Mouse (Mus musculus) lung, postnatal 0 days (tissue): ENCODE measurements at regions not wholly inside any gene's neighbourhood (a gene's known extent, or its start where the extent isn't known, plus 50 kb on each side); places are given as distances from the start of the nearest gene placed in this dataset.

ENCODE experiments used
- ATAC-seq: fragments of 200-750 bp; cut with Nextera tagmentation; 2 replicates; pipeline ENCODE4 v1.8.0; 2017; ENCODE audit warnings: moderate library complexity
- DNase-seq: peaks from one replicate; pipeline ENCODE4 v3.0.0-alpha.2; 2016; ENCODE audit warnings: low spot score
- H3K27ac ChIP-seq: fragments of 300-500 bp; sonication (generic); 2 replicates; pipeline ENCODE4 v1.5.1; 2014; ENCODE audit warnings: antibody characterized with exemption, mild to moderate bottlenecking, low read length, mixed read lengths
- H3K27me3 ChIP-seq: fragments of 300-500 bp; sonication (generic); replicated peaks from 2 replicates; pipeline ENCODE4 v1.6.1; 2014; ENCODE audit warnings: low read length, mixed read lengths; ENCODE audit not compliant: insufficient read depth
- H3K36me3 ChIP-seq: fragments of 300-500 bp; sonication (generic); 2 replicates; pipeline ENCODE4 v1.6.1; 2014; ENCODE audit warnings: low read length, mixed read lengths; ENCODE audit not compliant: insufficient read depth
- H3K4me1 ChIP-seq: fragments of 300-500 bp; sonication (generic); 2 replicates; pipeline ENCODE4 v1.6.1; 2014; ENCODE audit warnings: antibody characterized with exemption, low read depth, low read length, mixed read lengths; ENCODE audit not compliant: insufficient read depth
- H3K4me2 ChIP-seq: fragments of 300-500 bp; sonication (generic); replicated peaks from 2 replicates; pipeline ENCODE4 v1.6.1; 2014; ENCODE audit warnings: low read depth, mild to moderate bottlenecking, low read length, moderate library complexity, mixed read lengths
- H3K4me3 ChIP-seq: fragments of 300-500 bp; sonication (generic); 2 replicates; pipeline ENCODE4 v1.5.1; 2014; ENCODE audit warnings: low read depth, low read length
- H3K9ac ChIP-seq: fragments of 300-500 bp; sonication (generic); replicated peaks from 2 replicates; pipeline ENCODE4 v1.6.1; 2014; ENCODE audit warnings: low read depth, mild to moderate bottlenecking
- H3K9me3 ChIP-seq: fragments of 300-500 bp; sonication (generic); 2 replicates; pipeline ENCODE4 v1.6.1; 2016; ENCODE audit warnings: low read length, mixed read lengths
- CTCF ChIP-seq: IDR thresholded peaks from 2 replicates; pipeline ENCODE4 v1.5.1; 2016; ENCODE audit warnings: antibody characterized with exemption, mild to moderate bottlenecking
- EP300 ChIP-seq: IDR thresholded peaks from 2 replicates; pipeline ENCODE4 v1.6.1; 2016; ENCODE audit warnings: antibody characterized with exemption, mild to moderate bottlenecking, control low read depth
- WGBS: fragments of 180-500 bp; shearing (Covaris S2); extraction: QIAGEN DNeasy Blood & Tissue Kit; methylation state at CpG from one replicate; pipeline ENCODE4 v1.1.7; 2014; 5-methylcytosine and 5-hydroxymethylcytosine counted together

GRCm38 (mm10) chr16:31592014-31592871, 71.0 kb upstream of the Dlg1 start:
- no peaks in the 10 kb centered on the region for H3K9me3 ChIP-seq
- ATAC-seq (peak; percentile 91), DNase-seq (peak; percentile 97)
- no peak overlapping the region for H3K4me3 ChIP-seq
- peak overlapping the region; percentile 79 for H3K27ac ChIP-seq
- WGBS, result under 1% methylated on average over 7 of the region's 7 CpGs
- H3K4me2 ChIP-seq, result peak overlapping the region; percentile 34
- H3K36me3 ChIP-seq, result no peaks in the 10 kb centered on the region
- no peak overlapping the region for H3K9ac ChIP-seq
- H3K4me1 ChIP-seq, result peaks cover 19% of the 10 kb centered on the region; the same call in 1 of the 2 replicates
- no peaks in the 10 kb centered on the region for H3K27me3 ChIP-seq
- TF ChIP-seq CTCF, result no peak
- TF ChIP-seq EP300, result peak; percentile 83

- ATAC-seq (peak; percentile 30), DNase-seq (peak; percentile 82)
- TF ChIP-seq EP300 (peak; percentile 64), CTCF (no peak)
- 35% methylated on average over 9 of the region's 9 CpGs for WGBS
- Histone ChIP-seq H3K27me3 (no peaks in the 10 kb centered on the region), H3K9ac (no peak overlapping the region), H3K36me3 (no peaks in the 10 kb centered on the region), H3K4me1 (peaks cover 19% of the 10 kb centered on the region; the same call in 1 of the 2 replicates), H3K4me3 (no peak overlapping the region), H3K27ac (peak overlapping the region; percentile 79), H3K9me3 (no peaks in the 10 kb centered on the region), H3K4me2 (no peak overlapping the region)
These were observed 70.1 kb upstream of the Dlg1 start for GRCm38 (mm10) chr16:31592973-31593683.

- WGBS, result 80% methylated on average over 5 of the region's 5 CpGs
These were observed 65.3 kb upstream of the Dlg1 start for GRCm38 (mm10) chr16:31597965-31598364.

GRCm38 (mm10) chr16:31598409-31598988, 64.7 kb upstream of the Dlg1 start:
- no peak overlapping the region for H3K4me2 ChIP-seq
- TF ChIP-seq EP300 (no peak), CTCF (no peak)
- H3K4me1 ChIP-seq, result peaks cover 6% of the 10 kb centered on the region; the same call in 1 of the 2 replicates
- no peak overlapping the region for H3K4me3 ChIP-seq
- H3K27ac ChIP-seq, result no peak overlapping the region
- H3K27me3 ChIP-seq, result no peaks in the 10 kb centered on the region
- DNase-seq (no peak), ATAC-seq (no peak)
- no peaks in the 10 kb centered on the region for H3K9me3 ChIP-seq
- no peak overlapping the region for H3K9ac ChIP-seq
- no peaks in the 10 kb centered on the region for H3K36me3 ChIP-seq
- WGBS, result 78% methylated on average over 9 of the region's 9 CpGs

More at GRCm38 (mm10) chr16:31597965-31598364, 65.3 kb upstream of the Dlg1 start:
- ATAC-seq, result no peak
- H3K27me3 ChIP-seq, result no peaks in the 10 kb centered on the region
- H3K36me3 ChIP-seq, result no peaks in the 10 kb centered on the region
- TF ChIP-seq EP300 (no peak), CTCF (no peak)
- H3K4me3 ChIP-seq, result no peak overlapping the region
- H3K4me2 ChIP-seq, result no peak overlapping the region
- no peak for DNase-seq
- H3K4me1 ChIP-seq, result peaks cover 11% of the 10 kb centered on the region; the same call in 1 of the 2 replicates
- no peaks in the 10 kb centered on the region for H3K9me3 ChIP-seq
- no peak overlapping the region for H3K27ac ChIP-seq
- no peak overlapping the region for H3K9ac ChIP-seq

GRCm38 (mm10) chr16:31598989-31599421, 64.2 kb upstream of the Dlg1 start:
- H3K4me3 ChIP-seq, result no peak overlapping the region
- H3K36me3 ChIP-seq, result no peaks in the 10 kb centered on the region
- no peak overlapping the region for H3K4me2 ChIP-seq
- H3K27me3 ChIP-seq, result no peaks in the 10 kb centered on the region
- TF ChIP-seq CTCF, result no peak
- no peak for TF ChIP-seq EP300
- DNase-seq (no peak), ATAC-seq (no peak)
- peaks cover 3% of the 10 kb centered on the region; the same call in 1 of the 2 replicates for H3K4me1 ChIP-seq
- no peaks in the 10 kb centered on the region for H3K9me3 ChIP-seq
- H3K9ac ChIP-seq, result no peak overlapping the region
- 68% methylated on average over 6 of the region's 6 CpGs for WGBS
- H3K27ac ChIP-seq, result no peak overlapping the region

GRCm38 (mm10) chr16:31601278-31601677, 62.0 kb upstream of the Dlg1 start:
- ATAC-seq, result peak; percentile 65
- H3K9ac ChIP-seq, result no peak overlapping the region
- no peaks in the 10 kb centered on the region for H3K36me3 ChIP-seq
- no peaks in the 10 kb centered on the region for H3K27me3 ChIP-seq
- no peak overlapping the region for H3K27ac ChIP-seq
- peaks cover 9% of the 10 kb centered on the region; the same call in 1 of the 2 replicates for H3K4me1 ChIP-seq
- no peak overlapping the region for H3K4me2 ChIP-seq
- 88% methylated on average over 3 of the region's 3 CpGs for WGBS
- H3K4me3 ChIP-seq, result no peak overlapping the region
- TF ChIP-seq EP300 (peak; percentile 70), CTCF (no peak)
- H3K9me3 ChIP-seq, result no peaks in the 10 kb centered on the region
- peak; percentile 39 for DNase-seq
